Mouse (Mus musculus) adrenal gland, postnatal 25 days (tissue): Measurements from ENCODE around the gene Plekhm3. TPM values are rescaled to one million over a fixed set of nuclear protein-coding genes. Genes with fewer than 3 reads are reported as not detected.

Experiments used
- DNase-seq: peaks from one replicate; pipeline ENCODE4 v3.0.0; 2021; ENCODE audit warnings: mixed read lengths
- total RNA-seq: library from RNA; stranded (reverse); gene quantifications from 2 replicates; pipeline ENCODE4 v1.2.3, GENCODE M21; 2021

The Plekhm3 gene
- total RNA-seq, 1 experiment from 2014 or later, result 23.6 TPM

DNA sequence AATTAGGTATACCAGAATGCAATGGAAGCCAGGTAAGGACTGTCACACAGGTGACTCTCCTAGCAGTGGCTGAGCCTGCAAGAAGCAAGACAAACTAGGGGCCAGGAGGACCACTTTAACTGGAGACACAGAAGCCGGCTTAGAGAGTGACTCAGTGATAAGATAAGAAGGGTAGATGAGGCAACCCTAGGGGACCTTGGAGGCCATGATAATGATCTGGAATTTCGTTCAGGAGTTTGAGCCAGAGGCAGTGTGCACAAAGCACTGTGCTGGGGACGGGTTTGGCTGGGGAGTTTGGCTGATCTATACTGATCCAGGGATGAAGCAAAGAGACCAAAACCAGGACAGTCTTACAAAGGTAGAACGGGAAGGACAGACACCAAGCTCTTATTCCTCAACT lies 195.0 kb downstream of the Plekhm3 start:
- DNase-seq, result no peak

DNA sequence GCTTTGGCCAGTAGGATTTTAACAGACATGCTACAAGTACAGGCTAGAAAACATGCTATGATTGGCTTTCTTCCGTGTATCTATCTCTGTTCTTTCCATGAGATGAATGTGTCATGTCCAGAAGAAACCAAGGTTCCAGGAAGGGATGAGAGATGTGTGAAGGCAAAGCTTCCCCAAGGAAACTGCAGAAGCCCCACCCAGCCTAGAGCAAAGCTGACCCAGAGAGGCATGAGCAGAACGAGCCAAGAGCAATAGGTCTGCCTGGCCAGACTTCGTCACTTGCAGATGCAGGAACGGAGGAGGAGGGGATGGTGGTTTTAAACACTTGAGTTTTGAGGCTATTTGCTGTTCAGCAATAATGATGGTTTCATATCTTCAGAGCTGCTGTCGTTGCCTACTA lies 198.9 kb downstream of the Plekhm3 start:
- no peak for DNase-seq

DNA sequence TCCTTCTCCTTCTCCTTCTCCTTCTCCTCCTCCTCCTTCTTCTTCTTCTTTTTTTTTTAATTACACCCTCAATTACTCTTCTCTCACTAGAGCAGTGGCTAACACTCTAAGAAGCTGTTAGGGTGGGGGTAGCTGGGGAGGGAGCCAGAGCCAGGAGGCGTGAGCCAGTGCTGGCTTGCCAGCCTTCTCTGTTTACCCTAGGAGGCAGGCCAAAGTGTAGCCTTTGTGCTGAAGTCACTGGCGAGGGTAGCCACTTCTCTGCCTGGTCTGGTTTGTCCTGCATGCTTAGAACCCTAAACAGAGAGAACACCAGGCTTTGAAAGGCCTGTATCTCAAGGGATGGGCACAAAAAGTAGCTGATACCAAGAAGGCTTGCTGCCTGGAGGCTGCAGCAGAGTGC lies 199.4 kb downstream of the Plekhm3 start:
- no peak for DNase-seq

DNA sequence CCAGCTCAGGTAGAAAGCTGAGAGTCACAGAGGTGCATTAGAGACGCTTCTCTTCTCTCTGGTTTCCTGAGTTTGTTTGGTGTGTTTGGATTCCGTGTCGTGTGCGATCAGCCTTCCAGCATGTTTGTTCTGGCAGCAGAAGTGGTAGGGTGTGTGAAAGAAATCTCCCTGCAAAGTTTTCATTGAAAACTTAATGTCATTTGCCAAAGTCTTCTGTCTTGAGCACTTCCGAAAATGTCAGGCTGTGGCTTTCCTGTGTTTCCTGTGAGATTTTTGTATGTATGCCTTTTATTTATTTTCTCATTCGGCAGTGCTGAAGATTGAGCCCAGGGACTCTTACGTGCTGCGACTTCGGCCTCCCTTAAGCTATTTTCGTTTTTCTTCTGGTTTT lies 200.0 kb downstream of the Plekhm3 start:
- no peak for DNase-seq

DNA sequence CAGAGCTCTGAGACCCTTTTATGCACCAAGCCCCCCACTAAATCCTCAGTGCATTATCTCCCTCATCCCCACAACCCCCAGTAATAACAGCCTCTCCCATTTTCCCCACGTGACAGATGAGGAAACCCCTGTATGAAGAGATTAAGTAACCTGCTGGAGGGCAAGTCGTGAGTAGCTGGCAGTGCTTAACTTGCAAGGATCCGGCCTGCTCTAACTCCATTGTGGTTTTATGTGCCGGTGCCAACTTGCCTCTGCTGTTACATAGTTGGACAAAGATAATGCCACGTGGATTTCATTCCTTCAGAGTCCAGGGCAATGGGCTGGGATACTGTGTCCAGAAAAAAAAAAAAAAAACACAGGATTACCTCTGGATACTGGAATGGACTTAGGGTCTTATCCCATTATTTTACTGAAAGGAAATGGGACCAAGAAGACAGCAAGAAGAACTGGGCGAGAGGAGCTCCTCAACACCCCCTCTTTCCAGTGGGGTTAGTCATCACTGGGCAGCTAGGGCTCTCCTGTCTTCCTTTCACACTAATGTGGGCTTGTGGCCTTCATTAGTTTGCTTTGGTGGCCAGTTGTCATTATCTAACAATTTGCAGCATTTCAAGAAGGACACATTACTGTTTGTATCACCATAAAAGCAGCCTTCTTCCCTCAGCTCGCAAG lies 200.5 kb downstream of the Plekhm3 start:
- DNase-seq, result no peak

DNA sequence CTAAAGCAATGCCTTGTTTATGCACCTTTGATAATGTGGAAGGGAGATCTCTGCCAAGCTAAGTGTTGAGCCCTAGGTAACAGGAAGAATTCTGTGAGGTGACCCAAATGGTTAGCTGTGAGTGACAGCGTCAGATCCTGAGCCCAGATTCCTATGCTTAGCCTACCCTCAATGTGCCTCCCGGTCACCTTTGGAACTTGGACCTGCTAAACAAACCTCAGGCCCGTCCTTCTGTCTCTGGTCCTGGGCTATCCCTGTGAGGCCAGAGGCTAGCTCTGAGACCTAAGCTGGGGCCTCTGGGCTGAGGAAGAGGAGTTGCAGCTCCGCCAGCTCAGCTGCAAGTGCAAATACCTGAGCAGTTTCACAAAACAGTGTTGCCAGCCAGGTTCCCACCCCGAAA lies 202.0 kb downstream of the Plekhm3 start:
- no peak for DNase-seq

DNA sequence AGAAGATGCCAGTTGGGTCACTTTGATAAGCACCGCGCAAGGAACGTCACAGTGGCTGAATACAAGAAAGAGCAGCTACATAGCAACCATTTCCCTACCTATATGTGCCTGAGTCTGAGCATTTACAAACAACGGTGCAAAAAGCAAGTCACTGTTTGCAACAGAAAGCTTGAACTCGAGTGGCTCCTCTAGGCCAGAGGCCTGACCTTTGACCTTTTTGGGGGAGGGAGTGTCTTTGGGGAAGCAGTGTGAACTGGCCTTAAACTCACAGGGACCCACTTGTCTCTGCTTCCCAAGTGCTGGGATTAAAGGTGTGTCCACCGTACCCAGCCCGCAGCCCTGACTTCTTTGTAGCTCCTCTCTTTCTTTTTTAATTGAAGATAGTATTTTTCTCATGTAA lies 203.0 kb downstream of the Plekhm3 start:
- DNase-seq, result no peak

DNA sequence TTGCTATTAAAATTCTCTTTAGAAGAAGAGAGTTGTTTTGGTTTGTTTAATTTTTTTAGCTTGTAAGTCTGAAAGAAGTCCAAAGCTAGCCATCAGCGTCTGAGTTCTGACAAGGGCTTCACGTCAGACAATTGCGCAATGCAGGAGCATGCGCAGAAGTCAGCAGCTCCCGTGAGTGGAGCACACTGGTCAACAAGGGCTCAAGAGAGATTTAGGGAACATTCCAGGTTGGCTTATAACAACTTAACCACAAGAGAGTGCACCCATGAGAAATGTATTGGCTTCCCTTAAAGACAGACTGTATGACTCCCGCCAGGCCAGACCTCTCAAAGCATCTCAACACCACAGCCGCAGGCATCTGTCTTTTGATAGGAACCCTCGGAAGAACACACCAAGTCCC lies 203.5 kb downstream of the Plekhm3 start:
- no peak for DNase-seq

DNA sequence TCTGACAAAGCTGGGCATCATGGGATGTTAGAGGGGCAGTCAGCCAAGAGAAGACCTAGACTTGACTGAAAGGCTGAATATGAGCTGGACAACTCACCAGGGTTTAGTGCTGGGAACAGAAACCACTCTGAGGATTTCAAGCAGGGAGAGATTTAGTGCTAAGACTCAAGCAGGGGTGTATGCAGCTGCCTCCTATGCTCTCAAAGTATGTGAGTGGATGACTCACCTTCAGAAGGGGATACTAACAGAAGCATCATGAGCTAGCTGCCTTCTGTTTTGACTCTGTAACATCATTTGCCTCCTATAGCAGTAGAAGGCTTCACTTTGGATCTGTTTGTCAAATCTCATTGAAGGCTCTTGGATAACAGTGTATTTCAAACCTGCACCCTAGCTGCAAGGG lies 212.0 kb downstream of the Plekhm3 start:
- no peak for DNase-seq

DNA sequence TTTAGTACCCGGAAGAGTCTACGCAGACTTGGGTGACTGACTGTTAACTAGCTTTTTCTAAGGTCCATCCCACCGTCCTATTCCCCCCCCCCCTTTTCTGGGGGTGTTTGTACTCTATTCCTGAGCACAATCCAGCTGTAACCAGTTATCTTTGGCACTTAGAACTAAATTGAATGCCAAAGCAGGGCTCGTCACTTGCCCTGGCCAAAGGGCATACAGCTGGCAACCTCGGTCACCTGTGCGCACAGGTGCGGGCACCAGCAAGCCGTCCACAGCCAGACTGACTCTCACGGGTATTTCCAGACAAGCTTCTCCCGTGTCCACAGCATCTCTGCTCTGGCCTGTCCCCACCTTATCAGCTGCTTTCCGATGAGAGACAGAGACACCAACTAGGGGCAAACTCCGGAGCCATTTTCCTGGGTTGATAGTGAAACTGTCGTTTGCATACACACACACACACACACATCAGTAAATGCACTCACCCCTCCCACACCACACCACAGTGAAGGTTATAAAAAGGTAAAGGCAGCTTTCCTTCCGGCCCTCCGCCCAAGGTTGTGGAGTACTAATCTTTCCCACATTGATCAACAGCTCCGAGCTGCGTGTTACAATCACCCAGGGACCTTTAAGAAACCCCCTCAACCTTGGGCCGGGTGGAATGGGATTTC lies 213.7 kb downstream of the Plekhm3 start:
- DNase-seq, result no peak

DNA sequence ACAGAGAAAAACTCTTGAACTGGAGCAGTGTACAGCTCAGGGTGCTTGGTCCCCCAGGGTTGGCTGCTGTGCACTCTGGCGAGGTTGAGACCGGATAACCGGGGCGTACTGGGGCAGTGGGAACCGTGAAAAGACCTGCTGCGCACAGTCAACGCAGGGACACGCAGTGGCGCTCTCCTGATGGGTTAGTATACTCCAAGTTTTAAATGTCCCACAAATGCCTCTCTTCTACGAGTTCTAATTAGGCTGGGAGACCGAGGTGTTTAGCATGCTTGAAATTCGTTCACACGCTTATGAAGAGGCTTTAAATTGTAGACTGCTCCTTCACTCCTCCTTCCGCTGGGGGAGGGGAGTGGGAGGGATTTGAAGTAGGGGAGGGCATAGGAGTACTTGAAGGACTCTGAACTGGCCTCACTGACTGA lies 218.0 kb downstream of the Plekhm3 start:
- peak; percentile 56 for DNase-seq

DNA sequence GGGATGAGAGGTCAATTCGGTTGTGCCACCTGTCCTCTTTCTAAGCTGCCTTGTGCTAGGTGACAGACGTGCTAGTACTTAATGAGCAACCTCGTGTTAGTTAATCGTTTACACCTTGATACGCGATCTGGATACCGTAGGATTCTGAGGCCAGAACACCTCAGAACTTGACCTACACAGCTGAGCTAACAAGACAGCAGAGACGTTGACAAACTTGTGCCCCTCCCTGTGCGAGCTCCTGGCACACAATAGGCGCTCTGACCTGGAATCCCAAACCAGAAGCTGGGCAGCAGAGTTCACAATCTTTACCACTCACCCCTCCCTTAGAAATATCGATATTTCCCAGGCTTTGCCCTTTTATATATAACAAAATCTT lies 218.5 kb downstream of the Plekhm3 start:
- DNase-seq, result no peak

DNA sequence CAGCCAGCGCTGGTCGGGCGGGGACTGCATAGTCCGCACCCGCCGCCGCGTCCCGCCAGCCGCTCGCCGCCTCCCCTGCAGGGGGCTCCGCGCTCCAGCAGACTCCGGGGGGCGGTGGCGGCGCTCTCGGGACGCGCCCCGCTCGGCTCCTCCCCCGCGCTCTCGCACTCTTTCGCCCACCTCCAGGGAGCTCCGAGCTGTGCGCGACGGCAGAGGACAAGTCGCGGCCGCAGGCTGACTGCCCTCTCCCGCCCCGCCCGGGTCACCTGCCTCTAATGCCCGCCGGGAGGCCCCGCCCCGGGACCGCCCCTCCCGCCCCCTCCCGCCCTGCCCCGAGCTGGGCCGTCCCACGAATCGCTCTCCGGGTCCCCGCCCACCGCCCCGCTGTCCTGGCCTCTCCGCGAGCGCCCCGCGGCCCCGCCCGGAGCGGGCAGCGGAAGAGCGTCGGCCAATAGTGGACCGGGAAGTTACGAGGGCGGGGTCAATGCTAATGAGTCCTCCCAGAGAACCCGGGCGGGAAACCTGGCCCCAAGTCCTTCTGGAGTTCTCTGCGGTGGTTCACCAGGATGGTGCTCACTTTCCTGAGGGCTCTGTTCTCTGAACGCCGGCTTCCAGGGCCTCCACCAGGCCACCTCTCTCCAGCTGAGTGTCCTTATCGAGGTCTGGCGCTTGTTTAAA lies 219.0 kb downstream of the Plekhm3 start, which contains the start of gene Fzd5:
Gene Fzd5, minus strand, starts transcription at position 250 of the 678 bp plus-strand sequence.
- peak; percentile 96 for DNase-seq

DNA sequence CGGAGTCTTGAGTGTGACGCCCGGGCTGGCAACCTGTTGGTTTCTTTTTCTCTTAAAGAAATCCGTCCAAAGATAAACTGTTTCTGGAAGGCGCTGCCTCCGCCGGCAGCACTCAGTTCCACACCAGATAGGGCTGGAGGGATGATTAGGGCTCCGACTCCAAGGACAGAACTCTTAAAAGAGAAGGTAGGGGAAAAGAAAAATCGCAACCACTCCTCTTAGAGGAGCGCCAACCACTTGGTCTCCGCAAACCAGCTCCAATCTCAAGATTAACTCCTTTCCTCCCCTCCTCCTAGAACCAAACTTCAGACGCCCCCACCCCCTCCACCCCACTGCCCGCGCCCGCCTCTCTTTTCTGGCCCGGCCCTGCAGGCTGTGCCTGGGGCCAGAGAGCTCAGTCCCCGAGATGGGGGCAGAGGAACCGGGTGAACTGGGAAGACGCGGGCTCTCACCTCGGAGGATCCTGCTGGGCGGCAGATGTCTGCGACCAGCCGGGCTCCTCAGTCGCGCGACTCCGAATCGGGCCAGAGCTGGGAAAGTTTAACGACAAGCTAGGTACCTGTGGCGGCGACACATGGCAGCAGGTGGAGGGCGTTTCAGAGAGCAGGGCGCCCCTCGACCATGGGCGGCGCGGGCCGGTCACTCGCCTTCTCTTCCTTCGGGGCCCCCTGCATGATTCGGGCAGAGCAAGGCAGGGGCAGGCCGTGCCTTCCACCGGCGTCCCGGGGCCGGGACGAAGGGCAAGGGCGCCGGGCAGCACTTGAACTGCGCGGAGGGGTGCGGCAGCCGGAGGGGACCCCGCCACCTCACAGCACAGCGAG lies 219.7 kb downstream of the Plekhm3 start:
- peak; percentile 44 for DNase-seq

Other genes with a start within 250 kb of the Plekhm3 start
- gene Fzd5, start 219.1 kb downstream of the Plekhm3 start, total RNA-seq, result 11.8 and 15.4 TPM in 2 replicates
- 1,366 and 2,446 TPM in 2 replicates for gene Akr1cl, start 75.9 kb upstream of the Plekhm3 start, total RNA-seq
- gene Cryge, start 94.3 kb upstream of the Plekhm3 start, total RNA-seq, result 0.49 TPM in 1 of 2 replicates, not detected in the other
- not detected in 2 replicates for gene Crygd, start 106.6 kb upstream of the Plekhm3 start, total RNA-seq
- not detected in 2 replicates for gene Crygc, start 116.9 kb upstream of the Plekhm3 start, total RNA-seq
- gene Crygb, start 125.5 kb upstream of the Plekhm3 start, total RNA-seq, result not detected in 2 replicates
- gene Cryga, start 146.5 kb upstream of the Plekhm3 start, total RNA-seq, result not detected in 2 replicates
- not detected in 2 replicates for gene Gm28845, start 162.7 kb upstream of the Plekhm3 start, total RNA-seq
- not detected in 2 replicates for gene D630023F18Rik, start 166.4 kb upstream of the Plekhm3 start, total RNA-seq
- 698 and 945 TPM in 2 replicates for gene Idh1, start 229.7 kb upstream of the Plekhm3 start, total RNA-seq
- 33.8 and 36.8 TPM in 2 replicates for gene Pikfyve, start 229.9 kb upstream of the Plekhm3 start, total RNA-seq